Mouse (Mus musculus): ENCODE measurements around the gene Cilp2. TPM values are rescaled to one million over a fixed set of nuclear protein-coding genes. Genes with fewer than 3 reads are reported as not detected.

Cilp2 gene
- total and polyA plus RNA-seq, 3 experiments, result 0.03 to 0.04 TPM; not detected in 1

DNA sequence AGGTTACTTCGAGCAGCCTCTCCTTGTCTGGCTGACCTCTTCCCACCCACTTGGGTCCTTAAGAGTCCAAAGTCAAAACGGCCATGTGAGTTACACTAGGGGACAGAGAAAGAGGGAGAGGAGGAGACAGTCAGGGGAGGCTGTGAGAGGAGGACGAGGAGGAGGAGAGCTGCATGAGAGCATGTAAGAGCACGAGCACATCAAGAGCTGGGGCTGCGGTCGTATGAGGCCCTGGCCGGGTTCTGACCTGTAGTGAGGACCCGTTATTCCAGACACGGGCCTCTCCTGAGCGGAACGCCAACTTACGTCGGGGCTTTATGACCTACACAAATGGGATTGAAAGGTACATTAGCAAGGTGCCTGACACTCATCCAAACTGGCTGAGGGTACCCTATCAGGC is 24.4 kb upstream of the Cilp2 start:
- peaks cover 0 to 8% of the 10 kb centered on the region in 2 experiments; a peak in 2 of 4 replicates for H3K36me3 ChIP-seq (ENCODE audit: control insufficient read depth in 1 of 2, insufficient read depth in 2 of 2, low read length in 2 of 2)
- no peak for DNase-seq (ENCODE audit: low read depth, low spot score)
- H3K9ac ChIP-seq (ENCODE audit: control insufficient read depth, low read depth, low read length, poor library complexity, severe bottlenecking), result no peak overlapping the region
- H3K27ac ChIP-seq (ENCODE audit: control insufficient read depth, low read depth, low read length), result no peak overlapping the region
- H3K27me3 ChIP-seq (ENCODE audit: control insufficient read depth in 1 of 2, insufficient read depth in 2 of 2, low read length in 2 of 2), result no peaks in the 10 kb centered on the region
- no peaks in the 10 kb centered on the region for H3K9me3 ChIP-seq (replicated peaks; ENCODE audit: insufficient read depth, low read length)
- no peaks in the 10 kb centered on the region for H3K4me1 ChIP-seq (ENCODE audit: control insufficient read depth in 1 of 2, insufficient read depth in 2 of 2, low read length in 2 of 2)
- H3K79me2 ChIP-seq (ENCODE audit: control insufficient read depth, insufficient read depth, low read length, poor library complexity), result no peaks in the 10 kb centered on the region
- no peak overlapping the region for H3K4me3 ChIP-seq (ENCODE audit: control insufficient read depth in 1 of 2, insufficient read depth in 1 of 2, low read depth in 2 of 2, low read length in 2 of 2)
- no peak for TF ChIP-seq TAL1 (IDR thresholded peaks at IDR 0.05; ENCODE audit: low read length)
- TF ChIP-seq MAZ (IDR thresholded peaks at IDR 0.05; ENCODE audit: low read depth, low read length), result no peak
- TF ChIP-seq NRF1 (IDR thresholded peaks at IDR 0.05; ENCODE audit: insufficient read depth, low read depth, low read length, poor library complexity, severe bottlenecking), result no peak
- no peak for TF ChIP-seq TBP (IDR thresholded peaks at IDR 0.05; ENCODE audit: low read depth, low read length)
- TF ChIP-seq CTCF (IDR thresholded peaks at IDR 0.05 in 2 of 3, conservative IDR thresholded peaks at IDR 0.05 in 1 of 3; ENCODE audit: control insufficient read depth in 1 of 3, insufficient read depth in 1 of 3, low read depth in 2 of 3, low read length in 3 of 3, poor library complexity in 1 of 3, severe bottlenecking in 1 of 3), result no peak
- TF ChIP-seq EP300 (IDR thresholded peaks at IDR 0.05; ENCODE audit: low read depth in 1 of 2, low read length in 2 of 2), result no peak
- no peak for TF ChIP-seq GABPA (IDR thresholded peaks at IDR 0.05; ENCODE audit: low read depth, low read length)

DNA sequence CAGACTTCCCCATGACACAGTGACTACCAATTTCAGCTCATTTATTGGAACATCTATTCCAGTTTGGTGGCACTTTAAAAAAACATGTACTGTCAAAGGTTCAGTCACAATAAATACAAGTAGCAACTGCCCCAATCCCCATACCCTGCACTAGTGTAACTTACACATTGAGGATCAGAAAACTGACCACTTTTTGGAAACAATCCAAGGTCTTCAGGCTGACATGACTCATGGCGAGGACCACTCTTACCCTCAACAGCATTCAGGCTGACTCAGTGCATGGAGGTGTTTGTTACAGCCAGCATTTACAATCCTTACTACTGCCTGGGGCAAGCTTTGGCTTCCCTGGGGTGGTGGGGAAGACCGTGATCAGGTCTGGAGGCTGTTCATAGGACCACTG is 19.6 kb upstream of the Cilp2 start:
- peak; percentile 35 for DNase-seq (ENCODE audit: low read depth, low spot score)
- Histone ChIP-seq H3K9ac (ENCODE audit: control insufficient read depth, low read depth, low read length, poor library complexity, severe bottlenecking) (no peak overlapping the region), H3K27me3 (ENCODE audit: control insufficient read depth in 1 of 2, insufficient read depth in 2 of 2, low read length in 2 of 2) (no peaks in the 10 kb centered on the region), H3K36me3 (ENCODE audit: control insufficient read depth in 1 of 2, insufficient read depth in 2 of 2, low read length in 2 of 2) (peaks cover 0 to 7% of the 10 kb centered on the region in 2 experiments; a peak in 3 of 4 replicates), H3K27ac (ENCODE audit: control insufficient read depth, low read depth, low read length) (no peak overlapping the region), H3K4me1 (ENCODE audit: control insufficient read depth in 1 of 2, insufficient read depth in 2 of 2, low read length in 2 of 2) (peaks cover 0 to 15% of the 10 kb centered on the region in 2 experiments; a peak in 2 of 4 replicates), H3K4me3 (ENCODE audit: control insufficient read depth in 1 of 2, insufficient read depth in 1 of 2, low read depth in 2 of 2, low read length in 2 of 2) (no peak overlapping the region), H3K9me3 (replicated peaks; ENCODE audit: insufficient read depth, low read length) (no peaks in the 10 kb centered on the region), H3K79me2 (ENCODE audit: control insufficient read depth, insufficient read depth, low read length, poor library complexity) (peaks cover 8% of the 10 kb centered on the region)
- TF ChIP-seq JUND (IDR thresholded peaks at IDR 0.05; ENCODE audit: low read depth, low read length), result no peak
- TF ChIP-seq NRF1 (IDR thresholded peaks at IDR 0.05; ENCODE audit: insufficient read depth, low read depth, low read length, poor library complexity, severe bottlenecking), result no peak
- no peak for TF ChIP-seq HCFC1 (IDR thresholded peaks at IDR 0.05; ENCODE audit: low read depth, low read length)

DNA sequence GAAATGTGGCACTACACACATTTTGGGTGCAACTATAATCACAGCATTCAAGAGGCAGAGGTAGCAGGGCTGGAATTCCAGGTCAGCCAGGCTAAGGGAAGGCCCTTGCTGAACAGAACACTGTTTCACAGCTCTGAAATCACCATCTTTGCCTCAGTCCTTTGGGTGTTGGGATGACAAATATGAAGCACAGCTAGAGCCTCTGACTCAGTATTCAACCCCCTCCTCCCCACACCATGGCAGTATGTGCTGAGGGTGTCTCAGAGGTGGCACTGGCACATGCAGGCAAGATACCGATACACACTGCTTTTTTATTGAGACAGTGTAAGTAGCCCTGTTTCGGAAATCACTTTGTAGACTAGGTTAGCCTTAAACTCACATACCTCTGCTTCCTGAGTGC is 18.8 kb upstream of the Cilp2 start:
- Histone ChIP-seq H3K9me3 (replicated peaks; ENCODE audit: insufficient read depth, low read length) (no peaks in the 10 kb centered on the region), H3K4me3 (ENCODE audit: control insufficient read depth in 1 of 2, insufficient read depth in 1 of 2, low read depth in 2 of 2, low read length in 2 of 2) (no peak overlapping the region), H3K36me3 (ENCODE audit: control insufficient read depth in 1 of 2, insufficient read depth in 2 of 2, low read length in 2 of 2) (peaks cover 0 to 7% of the 10 kb centered on the region in 2 experiments; a peak in 3 of 4 replicates), H3K79me2 (ENCODE audit: control insufficient read depth, insufficient read depth, low read length, poor library complexity) (peaks cover 13% of the 10 kb centered on the region), H3K9ac (ENCODE audit: control insufficient read depth, low read depth, low read length, poor library complexity, severe bottlenecking) (no peak overlapping the region), H3K4me1 (ENCODE audit: control insufficient read depth in 1 of 2, insufficient read depth in 2 of 2, low read length in 2 of 2) (peaks cover 0 to 15% of the 10 kb centered on the region in 2 experiments; a peak in 2 of 4 replicates), H3K27ac (ENCODE audit: control insufficient read depth, low read depth, low read length) (no peak overlapping the region), H3K27me3 (ENCODE audit: control insufficient read depth in 1 of 2, insufficient read depth in 2 of 2, low read length in 2 of 2) (no peaks in the 10 kb centered on the region)
- no peak for DNase-seq (ENCODE audit: low read depth, low spot score)
- TF ChIP-seq POLR2AphosphoS2 (IDR thresholded peaks at IDR 0.05; ENCODE audit: low read length) (peak; percentile 34; the same call in 1 of the 2 replicates), TCF12 (IDR thresholded peaks at IDR 0.05; ENCODE audit: low read depth, low read length) (no peak), POLR2A (IDR thresholded peaks at IDR 0.05; ENCODE audit: control insufficient read depth in 1 of 2, insufficient read depth in 1 of 2, low read depth in 1 of 2, low read length in 2 of 2, poor library complexity in 1 of 2) (peak in 1 of 2 experiments; percentile 23; a peak in 1 of 4 replicates)

Measured in MEL (cell line).